Mouse (Mus musculus) heart, postnatal 0 days (tissue): ENCODE measurements at regions not wholly inside any gene's neighbourhood (a gene's known extent, or its start where the extent isn't known, plus 50 kb on each side); places are given as distances from the start of the nearest gene placed in this dataset.

ENCODE experiments used
- CTCF ChIP-seq: IDR thresholded peaks from 2 replicates; pipeline ENCODE4 v1.5.1; 2016; ENCODE audit warnings: antibody characterized with exemption, control low read depth, low read depth
- EP300 ChIP-seq: IDR thresholded peaks from 2 replicates; pipeline ENCODE4 v1.6.1; 2016; ENCODE audit warnings: antibody characterized with exemption, low read depth

- TF ChIP-seq CTCF (no peak), EP300 (no peak)
These were observed 132.5 kb downstream of the Plpp3 start for GRCm38 (mm10) chr4:105289635-105290034.
